Mouse (Mus musculus) cortical plate, adult 2 months (tissue): ENCODE data around the gene Tbx5. TPM values are rescaled to one million over a fixed set of nuclear protein-coding genes. Genes with fewer than 3 reads are reported as not detected.

ENCODE experiments used
- H3K27ac ChIP-seq: fragments of 200-500 bp; 2 replicates; pipeline ENCODE4 v1.5.1; 2012; ENCODE audit warnings: low read length, control low read depth, inconsistent platforms; ENCODE audit not compliant: insufficient read depth
- H3K4me1 ChIP-seq: fragments of 200-500 bp; 2 replicates; pipeline ENCODE4 v1.6.1; 2011; ENCODE audit warnings: low read length; ENCODE audit not compliant: control insufficient read depth, insufficient read depth
- H3K4me3 ChIP-seq: fragments of 200-500 bp; 2 replicates; pipeline ENCODE4 v1.5.1; 2011; ENCODE audit warnings: mild to moderate bottlenecking, low read length, control low read depth; ENCODE audit not compliant: insufficient read depth
- CTCF ChIP-seq: fragments of 200-500 bp; IDR thresholded peaks from 2 replicates; pipeline ENCODE4 v1.5.1; 2011; ENCODE audit warnings: mild to moderate bottlenecking, control low read depth, low read length; ENCODE audit not compliant: insufficient read depth; ENCODE audit errors: extremely low read depth
- POLR2A ChIP-seq: fragments of 200-500 bp; IDR thresholded peaks from 2 replicates; pipeline ENCODE4 v1.6.1; 2011; ENCODE audit warnings: mild to moderate bottlenecking, low read length, control low read depth; ENCODE audit not compliant: insufficient read depth; ENCODE audit errors: extremely low read depth
- polyA plus RNA-seq: library from polyadenylated mRNA; depleted of rRNA; stranded (reverse); fragments of >200 nt; gene quantifications from 2 replicates; pipeline ENCODE4 v1.2.3, GENCODE M21; 2012

Gene Tbx5
- polyA plus RNA-seq, 1 experiment, result not detected

DNA sequence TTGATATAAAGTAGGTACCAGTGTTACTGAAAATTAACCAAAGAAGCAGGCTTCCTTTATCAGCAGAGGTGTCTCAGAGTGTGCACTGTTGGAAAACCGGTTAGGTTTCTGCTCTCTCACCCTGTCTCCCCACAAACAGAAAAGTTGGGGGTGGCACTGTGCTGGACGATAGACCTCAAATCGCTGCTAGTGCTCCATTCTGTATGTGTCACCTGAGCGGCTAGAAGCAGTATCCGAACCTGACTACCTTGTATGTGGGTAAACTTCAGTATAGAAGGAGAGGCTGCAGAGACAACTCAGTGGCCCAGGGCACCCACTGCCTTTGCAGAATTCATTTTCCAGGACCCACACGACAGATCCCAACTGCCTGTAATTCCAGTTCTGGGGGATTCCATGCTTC is 23.8 kb upstream of the Tbx5 start:
- no peaks in the 10 kb centered on the region for H3K4me1 ChIP-seq
- no peak for TF ChIP-seq POLR2A
- TF ChIP-seq CTCF, result no peak
- H3K4me3 ChIP-seq, result no peak overlapping the region
- H3K27ac ChIP-seq, result no peak overlapping the region

DNA sequence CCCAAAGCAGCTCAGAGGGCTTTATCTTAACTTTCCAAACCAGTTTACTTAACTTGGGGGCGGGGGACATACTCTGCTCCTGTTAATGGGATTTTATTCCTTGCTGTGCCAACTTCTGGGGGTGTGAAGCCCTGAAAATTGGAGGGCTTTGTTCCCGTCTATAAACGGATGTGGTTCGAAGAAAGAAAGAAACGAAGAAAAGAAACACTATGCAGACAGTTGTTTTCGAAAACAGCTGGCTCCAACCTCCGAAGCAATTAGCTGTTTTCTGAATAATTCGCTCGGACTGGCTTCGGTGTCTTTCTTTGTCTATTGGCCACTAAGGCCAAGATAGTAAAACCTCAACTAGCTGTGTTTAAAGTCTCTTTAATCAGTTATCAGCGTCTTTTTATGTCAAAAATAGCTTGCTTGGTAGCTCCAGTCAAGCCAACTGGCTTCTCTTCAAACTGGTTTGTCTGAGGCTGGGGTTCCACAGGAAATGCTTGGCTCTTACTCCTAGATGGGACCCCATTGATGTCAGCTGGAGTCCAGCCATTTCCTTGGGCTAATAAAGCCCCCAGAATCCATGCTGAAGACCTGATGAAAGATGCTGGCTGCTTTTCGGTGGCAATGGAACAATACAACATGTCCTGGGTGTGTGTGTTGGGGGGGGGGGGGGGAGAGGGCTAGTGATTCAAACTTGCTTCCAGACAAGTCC is 21.3 kb upstream of the Tbx5 start:
- no peak overlapping the region for H3K4me3 ChIP-seq
- no peak for TF ChIP-seq POLR2A
- H3K4me1 ChIP-seq, result no peaks in the 10 kb centered on the region
- no peak overlapping the region for H3K27ac ChIP-seq

DNA sequence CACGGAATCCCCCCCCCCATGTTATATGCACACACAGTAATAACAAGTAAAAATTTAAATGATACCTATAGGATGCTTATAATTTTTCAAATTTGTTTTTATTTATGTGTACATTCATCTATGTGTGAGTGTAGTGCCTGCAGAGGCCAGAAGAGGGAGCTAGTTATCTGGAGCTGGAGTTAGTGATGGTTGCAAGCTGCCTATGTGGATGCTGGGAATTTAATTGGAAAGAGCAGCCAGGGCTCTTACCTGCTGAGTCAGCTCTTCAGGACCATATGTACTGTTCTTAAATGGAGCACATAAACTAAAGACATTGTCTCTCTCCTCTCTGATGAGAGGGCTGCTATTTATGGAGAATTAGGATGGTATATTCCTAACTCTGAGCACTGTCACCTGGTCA is 17.2 kb upstream of the Tbx5 start:
- no peak overlapping the region for H3K4me3 ChIP-seq
- TF ChIP-seq POLR2A (no peak), CTCF (no peak)
- no peaks in the 10 kb centered on the region for H3K4me1 ChIP-seq
- H3K27ac ChIP-seq, result no peak overlapping the region

DNA sequence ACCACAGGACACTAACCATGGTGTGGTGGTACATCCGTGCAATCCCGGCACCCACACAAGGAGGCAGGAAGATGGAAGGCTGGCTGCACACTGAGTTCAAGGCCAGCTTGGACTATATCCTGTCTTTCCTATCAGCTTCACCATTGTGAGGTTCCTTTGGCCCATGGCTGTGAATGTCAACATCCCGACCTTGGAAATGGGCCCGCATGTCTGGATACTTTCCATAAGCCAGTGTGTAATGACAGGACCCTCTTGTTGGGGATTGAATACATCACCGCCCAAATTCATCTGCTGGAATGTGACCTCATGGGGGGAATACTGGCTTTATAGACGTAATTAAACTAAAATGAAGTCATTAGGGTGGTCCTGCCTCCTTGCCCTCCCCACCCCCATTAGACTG is 12.0 kb upstream of the Tbx5 start:
- H3K4me3 ChIP-seq, result no peak overlapping the region
- no peaks in the 10 kb centered on the region for H3K4me1 ChIP-seq
- TF ChIP-seq POLR2A, result no peak
- TF ChIP-seq CTCF, result no peak
- H3K27ac ChIP-seq, result no peak overlapping the region

DNA sequence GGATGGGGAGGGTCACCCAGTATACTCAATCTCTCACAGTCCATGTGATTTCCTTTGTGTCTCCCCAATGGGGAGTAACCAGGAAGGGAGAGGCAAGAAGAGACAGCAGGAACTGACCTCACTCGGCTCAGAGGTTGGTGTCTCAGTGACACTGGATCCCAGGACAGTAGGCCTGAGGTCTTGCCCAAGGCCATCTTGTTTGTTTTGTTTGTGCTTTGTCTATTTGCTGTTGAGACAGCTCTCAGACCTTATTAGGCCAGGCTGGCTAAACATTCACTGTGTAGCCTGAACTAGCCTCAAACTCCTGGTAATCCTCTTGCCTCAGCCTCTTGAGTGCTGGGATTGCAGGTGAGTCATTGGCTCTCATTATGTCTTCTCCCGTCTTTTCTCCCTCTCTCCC is 11.0 kb upstream of the Tbx5 start:
- H3K4me3 ChIP-seq, result no peak overlapping the region
- H3K4me1 ChIP-seq, result no peaks in the 10 kb centered on the region
- H3K27ac ChIP-seq, result no peak overlapping the region
- TF ChIP-seq CTCF (no peak), POLR2A (no peak)

DNA sequence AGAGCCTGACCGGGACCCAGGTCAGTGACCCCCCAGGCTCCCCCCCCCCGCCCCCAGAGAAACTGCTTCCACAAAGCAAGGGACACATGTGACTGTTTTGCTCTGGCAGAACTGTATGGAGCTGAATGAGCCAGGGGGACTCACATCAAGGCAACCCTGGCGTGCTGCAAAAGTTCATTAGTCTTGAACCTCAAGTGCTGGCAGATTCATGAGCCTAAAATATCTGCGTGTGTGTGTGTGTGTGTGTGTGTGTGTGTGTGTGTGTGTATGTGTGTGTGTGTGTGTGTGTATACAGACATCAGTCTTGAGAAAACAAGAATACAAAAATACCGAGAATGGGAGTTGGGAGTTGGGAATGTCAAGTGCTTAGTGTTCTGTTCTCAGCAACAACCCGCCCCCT is 5.1 kb upstream of the Tbx5 start:
- H3K4me1 ChIP-seq, result no peaks in the 10 kb centered on the region
- TF ChIP-seq POLR2A (no peak), CTCF (no peak)
- no peak overlapping the region for H3K4me3 ChIP-seq
- H3K27ac ChIP-seq, result no peak overlapping the region

DNA sequence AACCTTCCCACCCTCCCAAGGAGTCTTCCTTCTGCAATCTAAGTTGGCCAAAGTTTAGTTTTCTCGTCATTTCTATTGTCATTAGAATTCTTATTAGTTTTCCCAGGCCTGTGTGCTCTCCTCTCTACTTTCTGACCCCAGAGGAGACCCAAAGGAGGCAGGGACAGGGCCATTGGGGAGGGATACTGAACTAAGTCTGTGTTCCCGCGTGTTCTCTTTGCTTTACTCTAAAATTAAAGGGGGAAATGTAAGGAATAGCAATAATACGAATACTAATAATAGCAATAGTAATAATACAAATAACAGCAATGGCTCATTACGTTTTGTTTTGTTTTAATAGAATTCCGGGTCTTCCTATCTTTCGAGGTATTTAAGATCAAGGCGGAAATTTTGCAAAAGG is 1.9 kb upstream of the Tbx5 start:
- Histone ChIP-seq H3K27ac (no peak overlapping the region), H3K4me3 (no peak overlapping the region), H3K4me1 (no peaks in the 10 kb centered on the region)
- TF ChIP-seq CTCF, result no peak

DNA sequence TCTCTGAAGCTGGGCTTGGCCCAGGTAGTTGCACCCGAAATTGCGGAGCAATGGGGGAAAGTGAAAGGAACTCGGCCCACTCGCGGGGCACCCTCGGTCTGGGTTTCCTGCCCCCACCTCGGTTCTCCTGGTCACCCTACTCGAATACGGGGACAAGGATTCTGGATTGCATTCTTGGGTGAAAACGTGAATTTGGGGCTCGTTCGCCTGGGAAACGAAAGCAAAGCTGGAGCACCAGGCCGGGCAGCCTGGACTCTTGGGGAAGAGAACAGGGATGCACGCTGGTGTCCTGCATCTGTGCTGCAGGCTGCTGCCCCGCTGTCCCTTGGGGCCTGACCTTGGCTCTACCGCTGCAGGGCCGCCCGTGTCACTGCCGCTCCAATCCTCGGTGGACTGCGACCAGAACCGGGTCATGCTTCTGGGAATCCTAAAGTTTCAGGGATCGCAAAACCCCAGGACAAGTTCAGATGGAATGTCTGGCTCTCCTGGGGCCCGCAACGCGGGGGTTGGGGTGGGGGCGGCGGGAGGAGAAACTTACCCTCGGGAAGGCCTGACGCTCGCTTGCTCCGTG is 1.2 kb upstream of the Tbx5 start:
- no peak for TF ChIP-seq CTCF
- TF ChIP-seq POLR2A, result no peak
- Histone ChIP-seq H3K4me3 (no peak overlapping the region), H3K4me1 (no peaks in the 10 kb centered on the region), H3K27ac (no peak overlapping the region)

DNA sequence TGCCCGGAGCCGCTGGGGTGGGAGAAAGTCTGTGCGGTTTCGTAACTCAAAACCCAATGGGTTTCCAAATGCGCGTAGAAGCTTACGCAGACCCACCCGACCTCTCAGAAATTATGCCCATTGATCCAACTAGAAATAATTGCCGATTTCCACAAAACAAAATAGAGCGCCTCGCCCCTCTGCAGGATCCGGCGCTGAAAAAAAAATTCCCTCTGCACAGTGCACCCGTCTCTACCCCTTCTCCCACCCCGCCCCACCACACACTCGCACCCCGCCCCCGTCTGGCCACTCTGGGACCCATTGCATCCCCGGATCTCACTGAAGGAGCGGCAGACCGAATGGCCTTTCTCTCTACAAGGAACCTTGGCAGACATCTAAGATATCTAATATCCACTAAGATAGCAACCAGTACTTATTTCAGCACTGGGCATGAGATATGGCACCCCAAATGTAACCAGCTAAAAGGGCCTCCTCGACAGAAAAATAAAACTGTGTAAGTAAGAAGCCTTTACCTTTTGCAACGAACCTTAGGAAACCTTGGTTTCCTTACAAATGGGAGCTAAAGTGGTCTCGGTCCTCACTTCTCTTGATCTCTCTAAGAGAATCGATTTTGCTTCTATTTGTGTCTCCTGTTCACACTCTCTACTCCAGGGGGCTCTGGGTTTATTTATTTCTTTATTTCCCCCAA is 533 bp upstream of the Tbx5 start:
- H3K4me3 ChIP-seq, result no peak overlapping the region
- H3K4me1 ChIP-seq, result no peaks in the 10 kb centered on the region
- H3K27ac ChIP-seq, result no peak overlapping the region
- no peak for TF ChIP-seq CTCF
